8 mouse cellular contexts compared by ENCODE assay signal in genomic region chr5:8243064-8243615, GRCm38 (mm10).
A peak's percentile ranks its signal among the peaks of the same experiment; 100 is the strongest.
DNase-seq lines count a peak whose midpoint lies in the region; ATAC-seq and TF ChIP-seq lines count a peak whose summit lies in the region.

No protein-coding gene starts in this region.

- H3K36me3 ChIP-seq in liver, embryonic 11.5 days (ENCODE audit: control insufficient read depth, insufficient read depth, low read length), result no peaks in the 10 kb centered on the region
- no peaks in the 10 kb centered on the region for H3K36me3 ChIP-seq in liver, postnatal 0 days (replicated peaks; ENCODE audit: insufficient read depth, low read length)
- H3K36me3 ChIP-seq in forebrain, embryonic 14.5 days (ENCODE audit: control insufficient read depth, insufficient read depth, low read length), result no peaks in the 10 kb centered on the region
- H3K36me3 ChIP-seq in midbrain, postnatal 0 days (ENCODE audit: insufficient read depth, low read length), result no peaks in the 10 kb centered on the region

- TF ChIP-seq CTCF in liver, postnatal 0 days (IDR thresholded peaks at IDR 0.05; ENCODE audit: low read depth), result no peak
- 0 out of 2 replicates have a peak, but pooled peaks have one; percentile 2 for TF ChIP-seq CTCF in midbrain, postnatal 0 days (IDR thresholded peaks at IDR 0.05)

- no peak overlapping the region for H3K4me2 ChIP-seq in liver, embryonic 11.5 days
- no peak overlapping the region for H3K4me2 ChIP-seq in liver, postnatal 0 days (ENCODE audit: low read depth, low read length)
- H3K4me2 ChIP-seq in forebrain, embryonic 14.5 days (ENCODE audit: low read length), result no peak overlapping the region
- no peak overlapping the region for H3K4me2 ChIP-seq in midbrain, postnatal 0 days (ENCODE audit: low read depth, low read length, poor library complexity, severe bottlenecking)

- H3K27ac ChIP-seq in liver, embryonic 11.5 days (ENCODE audit: low read depth, low read length), result no peak overlapping the region
- no peak overlapping the region for H3K27ac ChIP-seq in liver, postnatal 0 days (ENCODE audit: low read depth)
- H3K27ac ChIP-seq in forebrain, embryonic 14.5 days (ENCODE audit: low read depth, low read length), result no peak overlapping the region
- no peak overlapping the region for H3K27ac ChIP-seq in midbrain, postnatal 0 days (ENCODE audit: low read depth, low read length)

- whole genome bisulfite sequencing in liver, embryonic 11.5 days, result 54% methylated on average over 4 of the region's 4 CpGs
- 47% methylated on average over 4 of the region's 4 CpGs for WGBS in liver, postnatal 0 days (ENCODE audit: insufficient replicate concordance)
- 43% methylated on average over 4 of the region's 4 CpGs for WGBS in forebrain, embryonic 14.5 days
- WGBS in midbrain, postnatal 0 days, result 45% methylated on average over 4 of the region's 4 CpGs

- H3K9me3 ChIP-seq in liver, embryonic 11.5 days (ENCODE audit: control insufficient read depth, low read length), result no peaks in the 10 kb centered on the region
- no peaks in the 10 kb centered on the region for H3K9me3 ChIP-seq in liver, postnatal 0 days (ENCODE audit: low read length)
- H3K9me3 ChIP-seq in forebrain, embryonic 14.5 days (replicated peaks; ENCODE audit: control insufficient read depth, low read length), result no peaks in the 10 kb centered on the region
- H3K9me3 ChIP-seq in midbrain, postnatal 0 days (ENCODE audit: low read length), result no peaks in the 10 kb centered on the region

- H3K4me3 ChIP-seq in liver, embryonic 11.5 days (ENCODE audit: low read depth, low read length), result no peak overlapping the region
- no peak overlapping the region for H3K4me3 ChIP-seq in liver, postnatal 0 days (ENCODE audit: low read depth, low read length)
- no peak overlapping the region for H3K4me3 ChIP-seq in forebrain, embryonic 14.5 days (ENCODE audit: low read depth, low read length)
- no peak overlapping the region for H3K4me3 ChIP-seq in midbrain, postnatal 0 days (ENCODE audit: low read depth, low read length)

- H3K9ac ChIP-seq in liver, embryonic 11.5 days (ENCODE audit: low read depth, low read length), result no peak overlapping the region
- no peak overlapping the region for H3K9ac ChIP-seq in liver, postnatal 0 days (replicated peaks)
- no peak overlapping the region for H3K9ac ChIP-seq in forebrain, embryonic 14.5 days (ENCODE audit: low read length)
- H3K9ac ChIP-seq in midbrain, postnatal 0 days (replicated peaks; ENCODE audit: low read length, poor library complexity, severe bottlenecking), result no peak overlapping the region

- DNase-seq in cerebellum, adult 11 months, result peak; percentile 35
- DNase-seq in cerebellum, postnatal 4 days (ENCODE audit: low spot score in 2 of 2), result no peak
- no peak for DNase-seq in liver, embryonic 11.5 days (ENCODE audit: low spot score)
- no peak for DNase-seq in liver, postnatal 0 days
- DNase-seq in forebrain, embryonic 14.5 days (ENCODE audit: low spot score), result no peak
- DNase-seq in midbrain, postnatal 0 days (ENCODE audit: low spot score), result no peak
- DNase-seq in right cerebral cortex, postnatal 4 days, result no peak
- DNase-seq in spleen, adult 18-20 months, result no peak

- no peak for TF ChIP-seq EP300 in liver, postnatal 0 days (IDR thresholded peaks at IDR 0.05; ENCODE audit: low read depth)

- H3K4me1 ChIP-seq in liver, embryonic 11.5 days (replicated peaks; ENCODE audit: control insufficient read depth, insufficient read depth, low read length), result no peaks in the 10 kb centered on the region
- no peaks in the 10 kb centered on the region for H3K4me1 ChIP-seq in liver, postnatal 0 days (ENCODE audit: insufficient read depth)
- H3K4me1 ChIP-seq in forebrain, embryonic 14.5 days (ENCODE audit: control insufficient read depth, insufficient read depth, low read length), result no peaks in the 10 kb centered on the region
- H3K4me1 ChIP-seq in midbrain, postnatal 0 days (ENCODE audit: insufficient read depth, low read length), result no peaks in the 10 kb centered on the region

- ATAC-seq in liver, embryonic 11.5 days (replicated peaks; ENCODE audit: low FRiP score), result peak; percentile 34; the same call in 1 of the 2 replicates
- no peak for ATAC-seq in liver, postnatal 0 days
- peak; percentile 40; the same call in 1 of the 2 replicates for ATAC-seq in forebrain, embryonic 14.5 days
- ATAC-seq in midbrain, postnatal 0 days (ENCODE audit: low FRiP score), result 0 out of 2 replicates have a peak, but pooled peaks have one; percentile 49

- H3K27me3 ChIP-seq in liver, embryonic 11.5 days (replicated peaks; ENCODE audit: control insufficient read depth, insufficient read depth, low read length), result no peaks in the 10 kb centered on the region
- no peaks in the 10 kb centered on the region for H3K27me3 ChIP-seq in liver, postnatal 0 days (ENCODE audit: insufficient read depth, low read length)
- H3K27me3 ChIP-seq in forebrain, embryonic 14.5 days (replicated peaks; ENCODE audit: control insufficient read depth, insufficient read depth, low read length), result no peaks in the 10 kb centered on the region
- no peaks in the 10 kb centered on the region for H3K27me3 ChIP-seq in midbrain, postnatal 0 days (ENCODE audit: insufficient read depth, low read length)
